Mouse (Mus musculus) kidney, embryonic 16.5 days (tissue): ENCODE measurements around the gene Kifc3. TPM values are rescaled to one million over a fixed set of nuclear protein-coding genes. Genes with fewer than 3 reads are reported as not detected.
"Not testable (repeated sequence)": the region's sequence is repeated elsewhere in the genome, so short reads cannot be mapped to it uniquely, and the experiment has no call there.

ENCODE experiments used
- ATAC-seq: fragments of 200-750 bp; cut with Nextera tagmentation; 2 replicates; pipeline ENCODE4 v1.8.0; 2017; ENCODE audit warnings: moderate TSS enrichment; ENCODE audit not compliant: low FRiP score, low TSS enrichment
- H3K27ac ChIP-seq: fragments of 300-500 bp; sonication (generic); 2 replicates; pipeline ENCODE4 v1.5.1; 2014; ENCODE audit warnings: low read length
- H3K27me3 ChIP-seq: fragments of 300-500 bp; sonication (generic); 2 replicates; pipeline ENCODE4 v1.6.1; 2014; ENCODE audit warnings: low read length, control low read depth, mixed read lengths; ENCODE audit not compliant: insufficient read depth
- H3K36me3 ChIP-seq: fragments of 300-500 bp; sonication (generic); 2 replicates; pipeline ENCODE4 v1.6.1; 2014; ENCODE audit warnings: low read length, control low read depth, mixed read lengths; ENCODE audit not compliant: insufficient read depth
- H3K4me1 ChIP-seq: fragments of 300-500 bp; sonication (generic); 2 replicates; pipeline ENCODE4 v1.6.1; 2014; ENCODE audit warnings: low read length, control low read depth, mixed read lengths; ENCODE audit not compliant: insufficient read depth
- H3K4me2 ChIP-seq: fragments of 300-500 bp; sonication (generic); replicated peaks from 2 replicates; pipeline ENCODE4 v1.6.1; 2014; ENCODE audit warnings: low read depth, low read length
- H3K4me3 ChIP-seq: fragments of 300-500 bp; sonication (generic); 2 replicates; pipeline ENCODE4 v1.5.1; 2014; ENCODE audit warnings: mild to moderate bottlenecking, low read length
- H3K9ac ChIP-seq: fragments of 300-500 bp; sonication (generic); replicated peaks from 2 replicates; pipeline ENCODE4 v1.6.1; 2014; ENCODE audit warnings: low read length
- H3K9me3 ChIP-seq: fragments of 300-500 bp; sonication (generic); 2 replicates; pipeline ENCODE4 v1.6.1; 2016; ENCODE audit warnings: low read length, control low read depth
- WGBS: fragments of 180-500 bp; shearing (Covaris S2); extraction: QIAGEN DNeasy Blood & Tissue Kit; methylation state at CpG from one replicate; pipeline ENCODE4 v1.1.7; 2014; 5-methylcytosine and 5-hydroxymethylcytosine counted together
- polyA plus RNA-seq: library from polyadenylated mRNA; unstranded; fragments of >200 nt; fragmentation: Nextera tagmentation; extraction: Ambion mirVana; gene quantifications from 2 replicates; pipeline ENCODE4 v1.2.1, GENCODE M21; 2015

Kifc3 gene
- polyA plus RNA-seq, 1 experiment from 2014 or later, result 37.7 TPM

- H3K27me3 ChIP-seq, ATAC-seq, H3K4me3 ChIP-seq, H3K27ac ChIP-seq, H3K9me3 ChIP-seq, H3K36me3 ChIP-seq, H3K4me2 ChIP-seq, H3K9ac ChIP-seq: not testable (repeated sequence)
- peaks cover 11% of the 10 kb centered on the region for H3K4me1 ChIP-seq
- WGBS, result 88% methylated on average over 9 of the region's 9 CpGs
These were observed 27.5 kb upstream of the Kifc3 start for GRCm38 (mm10) chr8:95230086-95230485.

- no peak overlapping the region for H3K4me3 ChIP-seq
- WGBS, result 27% methylated on average over 2 of the region's 2 CpGs
- H3K27ac ChIP-seq, result peak overlapping the region; percentile 46; the same call in 1 of the 2 replicates
- no peak; the same call in 1 of the 2 replicates for ATAC-seq
- H3K4me1 ChIP-seq, result peaks cover 11% of the 10 kb centered on the region
- no peaks in the 10 kb centered on the region for H3K36me3 ChIP-seq
- no peak overlapping the region for H3K9ac ChIP-seq
- no peaks in the 10 kb centered on the region for H3K9me3 ChIP-seq
- H3K27me3 ChIP-seq, result no peaks in the 10 kb centered on the region
- no peak overlapping the region for H3K4me2 ChIP-seq
These were observed 24.5 kb upstream of the Kifc3 start for GRCm38 (mm10) chr8:95227151-95227468.

- no peaks in the 10 kb centered on the region for H3K27me3 ChIP-seq
- H3K9me3 ChIP-seq, result no peaks in the 10 kb centered on the region
- no peak overlapping the region for H3K9ac ChIP-seq
- peak overlapping the region; percentile 46; the same call in 1 of the 2 replicates for H3K27ac ChIP-seq
- H3K4me1 ChIP-seq, result peaks cover 11% of the 10 kb centered on the region
- no peaks in the 10 kb centered on the region for H3K36me3 ChIP-seq
- ATAC-seq, result no peak
- 38% methylated on average over 7 of the region's 7 CpGs for WGBS
- no peak overlapping the region for H3K4me2 ChIP-seq
- no peak overlapping the region for H3K4me3 ChIP-seq
These were observed 23.9 kb upstream of the Kifc3 start for GRCm38 (mm10) chr8:95226251-95227150.

GRCm38 (mm10) chr8:95223969-95224368 is 21.4 kb upstream of the Kifc3 start:
- Histone ChIP-seq H3K4me1 (peaks cover 25% of the 10 kb centered on the region), H3K27me3 (no peaks in the 10 kb centered on the region), H3K9me3 (no peaks in the 10 kb centered on the region), H3K27ac (no peak overlapping the region), H3K4me3 (no peak overlapping the region), H3K9ac (no peak overlapping the region), H3K36me3 (no peaks in the 10 kb centered on the region), H3K4me2 (no peak overlapping the region)
- no peak for ATAC-seq
- WGBS, result 86% methylated on average over 5 of the region's 5 CpGs

GRCm38 (mm10) chr8:95221045-95221444 is 18.4 kb upstream of the Kifc3 start:
- ATAC-seq, result no peak
- Histone ChIP-seq H3K9me3 (no peaks in the 10 kb centered on the region), H3K4me1 (peaks cover 14% of the 10 kb centered on the region), H3K27me3 (no peaks in the 10 kb centered on the region), H3K4me3 (no peak overlapping the region), H3K4me2 (no peak overlapping the region), H3K36me3 (no peaks in the 10 kb centered on the region), H3K9ac (no peak overlapping the region), H3K27ac (no peak overlapping the region; the same call in 1 of the 2 replicates)
- WGBS, result 24% methylated on average over 2 of the region's 2 CpGs

GRCm38 (mm10) chr8:95220571-95220998 is 18.0 kb upstream of the Kifc3 start:
- peak overlapping the region; percentile 52; the same call in 1 of the 2 replicates for H3K27ac ChIP-seq
- WGBS, result 25% methylated on average over 7 of the region's 7 CpGs

GRCm38 (mm10) chr8:95219623-95220022 is 17.0 kb upstream of the Kifc3 start:
- Histone ChIP-seq H3K9me3 (no peaks in the 10 kb centered on the region), H3K4me3 (no peak overlapping the region), H3K36me3 (no peaks in the 10 kb centered on the region), H3K27ac (0 out of 2 replicates have a peak overlapping the region, but pooled peaks have one; percentile 52), H3K4me1 (peaks cover 14% of the 10 kb centered on the region), H3K4me2 (no peak overlapping the region), H3K27me3 (no peaks in the 10 kb centered on the region), H3K9ac (no peak overlapping the region)
- WGBS, result 89% methylated on average over 8 of the region's 8 CpGs
- ATAC-seq, result no peak

More at GRCm38 (mm10) chr8:95220571-95220998, 18.0 kb upstream of the Kifc3 start:
- no peak overlapping the region for H3K9ac ChIP-seq
- H3K36me3 ChIP-seq, result no peaks in the 10 kb centered on the region
- ATAC-seq, result peak; percentile 76; the same call in 1 of the 2 replicates
- no peak overlapping the region for H3K4me3 ChIP-seq
- H3K4me1 ChIP-seq, result peaks cover 14% of the 10 kb centered on the region
- no peaks in the 10 kb centered on the region for H3K27me3 ChIP-seq
- H3K4me2 ChIP-seq, result no peak overlapping the region
- H3K9me3 ChIP-seq, result no peaks in the 10 kb centered on the region

- Histone ChIP-seq H3K36me3 (no peaks in the 10 kb centered on the region), H3K4me3 (no peak overlapping the region), H3K4me2 (no peak overlapping the region), H3K4me1 (peaks cover 10% of the 10 kb centered on the region), H3K27me3 (no peaks in the 10 kb centered on the region), H3K27ac (no peak overlapping the region), H3K9me3 (no peaks in the 10 kb centered on the region), H3K9ac (no peak overlapping the region)
- 46% methylated on average over 11 of the region's 11 CpGs for WGBS
- peak; percentile 19; the same call in 1 of the 2 replicates for ATAC-seq
These were observed 13.2 kb upstream of the Kifc3 start for GRCm38 (mm10) chr8:95215709-95216360.

GRCm38 (mm10) chr8:95209924-95210323 is 7.3 kb upstream of the Kifc3 start:
- ATAC-seq, result peak; percentile 75
- Histone ChIP-seq H3K27me3 (no peaks in the 10 kb centered on the region), H3K9me3 (no peaks in the 10 kb centered on the region), H3K4me2 (peak overlapping the region; percentile 9), H3K4me1 (peaks cover 7% of the 10 kb centered on the region; the same call in 1 of the 2 replicates), H3K9ac (no peak overlapping the region), H3K4me3 (no peak overlapping the region), H3K36me3 (no peaks in the 10 kb centered on the region), H3K27ac (no peak overlapping the region)
- WGBS, result 8% methylated on average over 11 of the region's 11 CpGs

- WGBS, result 14% methylated on average over 8 of the region's 8 CpGs
- no peak overlapping the region for H3K27ac ChIP-seq
- no peaks in the 10 kb centered on the region for H3K36me3 ChIP-seq
- no peak overlapping the region for H3K4me2 ChIP-seq
- no peak overlapping the region for H3K9ac ChIP-seq
- no peak for ATAC-seq
- no peak overlapping the region for H3K4me3 ChIP-seq
- H3K9me3 ChIP-seq, result no peaks in the 10 kb centered on the region
- H3K27me3 ChIP-seq, result no peaks in the 10 kb centered on the region
- peaks cover 14% of the 10 kb centered on the region for H3K4me1 ChIP-seq
These were observed 3.3 kb upstream of the Kifc3 start for GRCm38 (mm10) chr8:95205946-95206345.
